Mouse (Mus musculus) ES-E14 (cell line): ENCODE results near the gene Myo1h.

ENCODE experiments used
- HCFC1 ChIP-seq: IDR thresholded peaks from 2 replicates; pipeline ENCODE4 v1.6.1; 2012; ENCODE audit warnings: low read length, inconsistent platforms, borderline replicate concordance; ENCODE audit not compliant: insufficient read depth
- ZC3H11A ChIP-seq: IDR thresholded peaks from 2 replicates; pipeline ENCODE4 v1.6.1; 2012; ENCODE audit warnings: low read depth, mild to moderate bottlenecking, inconsistent platforms, low read length, borderline replicate concordance
- ZNF384 ChIP-seq: IDR thresholded peaks from 2 replicates; pipeline ENCODE4 v1.6.1; 2012; ENCODE audit warnings: low read depth, low read length, inconsistent platforms

DNA sequence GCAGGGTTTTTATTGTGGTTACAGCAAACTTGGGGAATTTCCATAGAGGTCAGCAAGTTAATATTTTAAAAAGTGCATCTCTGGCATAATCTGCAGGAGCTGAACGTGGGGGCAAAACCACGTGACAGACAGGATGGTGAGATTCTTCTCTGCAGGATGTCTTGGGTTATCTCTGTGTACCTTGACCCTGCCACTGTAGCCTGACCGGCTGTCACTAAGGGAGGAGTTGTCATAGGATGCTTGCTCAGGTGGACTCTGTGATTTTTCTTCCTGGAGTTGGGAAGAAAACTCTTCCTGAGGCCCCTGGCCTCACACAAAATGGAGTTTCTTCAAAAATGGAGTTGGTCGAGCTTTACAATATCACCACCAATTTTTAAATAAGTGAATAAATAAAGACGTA, 54.0 kb downstream of the Myo1h start:
- TF ChIP-seq ZC3H11A (no peak), HCFC1 (no peak), ZNF384 (no peak)
